Mouse (Mus musculus) intestine, embryonic 16.5 days (tissue): ENCODE data around the gene Phf13. TPM values are rescaled to one million over a fixed set of nuclear protein-coding genes. Genes with fewer than 3 reads are reported as not detected.

Experiments
- ATAC-seq: fragments of 200-750 bp; cut with Nextera tagmentation; 2 replicates; pipeline ENCODE4 v1.8.0; 2017; ENCODE audit warnings: moderate TSS enrichment, moderate library complexity
- H3K27ac ChIP-seq: fragments of 300-500 bp; sonication (generic); 2 replicates; pipeline ENCODE4 v1.5.1; 2014; ENCODE audit warnings: mild to moderate bottlenecking, low read length
- H3K27me3 ChIP-seq: fragments of 300-500 bp; sonication (generic); replicated peaks from 2 replicates; pipeline ENCODE4 v1.6.1; 2014; ENCODE audit warnings: low read length, control low read depth, mixed read lengths; ENCODE audit not compliant: control insufficient read depth, insufficient read depth
- H3K36me3 ChIP-seq: fragments of 300-500 bp; sonication (generic); 2 replicates; pipeline ENCODE4 v1.6.1; 2014; ENCODE audit warnings: low read length, control low read depth; ENCODE audit not compliant: control insufficient read depth, insufficient read depth
- H3K4me1 ChIP-seq: fragments of 300-500 bp; sonication (generic); 2 replicates; pipeline ENCODE4 v1.6.1; 2014; ENCODE audit warnings: low read length, control low read depth, mixed read lengths; ENCODE audit not compliant: control insufficient read depth, insufficient read depth
- H3K4me2 ChIP-seq: fragments of 300-500 bp; sonication (generic); 2 replicates; pipeline ENCODE4 v1.6.1; 2014; ENCODE audit warnings: low read depth, low read length, control low read depth
- H3K4me3 ChIP-seq: fragments of 300-500 bp; sonication (generic); 2 replicates; pipeline ENCODE4 v1.5.1; 2014; ENCODE audit warnings: mild to moderate bottlenecking, low read length
- H3K9ac ChIP-seq: fragments of 300-500 bp; sonication (generic); 2 replicates; pipeline ENCODE4 v1.6.1; 2014; ENCODE audit warnings: low read depth, low read length
- H3K9me3 ChIP-seq: fragments of 300-500 bp; sonication (generic); 2 replicates; pipeline ENCODE4 v1.6.1; 2016; ENCODE audit warnings: low read length, control low read depth; ENCODE audit not compliant: control insufficient read depth
- WGBS: fragments of 180-500 bp; shearing (Covaris S2); extraction: QIAGEN DNeasy Blood & Tissue Kit; methylation state at CpG from one replicate; pipeline ENCODE4 v1.1.7; 2014; 5-methylcytosine and 5-hydroxymethylcytosine counted together
- polyA plus RNA-seq: library from polyadenylated mRNA; unstranded; fragments of >200 nt; fragmentation: Nextera tagmentation; extraction: Ambion mirVana; gene quantifications from 2 replicates; pipeline ENCODE4 v1.2.1, GENCODE M21; 2015

The Phf13 gene
- polyA plus RNA-seq, 1 experiment from 2014 or later, result 16.7 TPM

GRCm38 (mm10) chr4:151968204-151968921, 27.7 kb downstream of the Phf13 start:
- Histone ChIP-seq H3K27me3 (no peaks in the 10 kb centered on the region), H3K36me3 (peaks cover 13% of the 10 kb centered on the region), H3K9ac (no peak overlapping the region), H3K4me1 (no peaks in the 10 kb centered on the region), H3K9me3 (no peaks in the 10 kb centered on the region), H3K4me3 (no peak overlapping the region), H3K27ac (no peak overlapping the region), H3K4me2 (no peak overlapping the region)
- WGBS, result 91% methylated on average over 26 of the region's 26 CpGs
- no peak for ATAC-seq

GRCm38 (mm10) chr4:151962817-151963216, 33.2 kb downstream of the Phf13 start:
- 86% methylated on average over 3 of the region's 3 CpGs for WGBS

GRCm38 (mm10) chr4:151960513-151960854, 35.6 kb downstream of the Phf13 start:
- Histone ChIP-seq H3K27ac (no peak overlapping the region; the same call in 1 of the 2 replicates), H3K36me3 (peaks cover 34% of the 10 kb centered on the region), H3K9me3 (no peaks in the 10 kb centered on the region), H3K27me3 (no peaks in the 10 kb centered on the region), H3K9ac (no peak overlapping the region), H3K4me2 (no peak overlapping the region), H3K4me3 (no peak overlapping the region), H3K4me1 (no peaks in the 10 kb centered on the region)
- 65% methylated on average over 3 of the region's 3 CpGs for WGBS
- peak; percentile 94 for ATAC-seq

More at GRCm38 (mm10) chr4:151962817-151963216, 33.2 kb downstream of the Phf13 start:
- peaks cover 29% of the 10 kb centered on the region for H3K36me3 ChIP-seq
- no peaks in the 10 kb centered on the region for H3K4me1 ChIP-seq
- H3K9ac ChIP-seq, result no peak overlapping the region
- H3K27me3 ChIP-seq, result no peaks in the 10 kb centered on the region
- H3K4me2 ChIP-seq, result no peak overlapping the region
- H3K4me3 ChIP-seq, result no peak overlapping the region
- ATAC-seq, result no peak
- H3K9me3 ChIP-seq, result no peaks in the 10 kb centered on the region
- H3K27ac ChIP-seq, result no peak overlapping the region

GRCm38 (mm10) chr4:151959849-151960512, 36.1 kb downstream of the Phf13 start:
- 87% methylated on average over 11 of the region's 11 CpGs for WGBS
- Histone ChIP-seq H3K27ac (no peak overlapping the region; the same call in 1 of the 2 replicates), H3K4me1 (no peaks in the 10 kb centered on the region), H3K9ac (no peak overlapping the region), H3K36me3 (peaks cover 33% of the 10 kb centered on the region), H3K27me3 (no peaks in the 10 kb centered on the region), H3K4me3 (no peak overlapping the region), H3K4me2 (no peak overlapping the region), H3K9me3 (no peaks in the 10 kb centered on the region)
- ATAC-seq, result peak; percentile 14; the same call in 1 of the 2 replicates

- peak; percentile 53; the same call in 1 of the 2 replicates for ATAC-seq
- H3K27ac ChIP-seq, result no peak overlapping the region
- H3K4me3 ChIP-seq, result no peak overlapping the region
- no peaks in the 10 kb centered on the region for H3K4me1 ChIP-seq
- no peak overlapping the region for H3K9ac ChIP-seq
- peaks cover 29% of the 10 kb centered on the region for H3K36me3 ChIP-seq
- H3K4me2 ChIP-seq, result no peak overlapping the region
- H3K27me3 ChIP-seq, result no peaks in the 10 kb centered on the region
- 81% methylated on average over 9 of the region's 9 CpGs for WGBS
- no peaks in the 10 kb centered on the region for H3K9me3 ChIP-seq
Observed at GRCm38 (mm10) chr4:151957584-151958315, 38.3 kb downstream of the Phf13 start.

GRCm38 (mm10) chr4:151955791-151956190, 40.3 kb downstream of the Phf13 start:
- WGBS, result 79% methylated on average over 1 of the region's 1 CpGs
- ATAC-seq, result no peak
- Histone ChIP-seq H3K9me3 (no peaks in the 10 kb centered on the region), H3K4me2 (no peak overlapping the region), H3K27me3 (no peaks in the 10 kb centered on the region), H3K27ac (no peak overlapping the region), H3K36me3 (peaks cover 24% of the 10 kb centered on the region), H3K9ac (no peak overlapping the region), H3K4me3 (no peak overlapping the region), H3K4me1 (no peaks in the 10 kb centered on the region)

- Histone ChIP-seq H3K27ac (no peak overlapping the region), H3K36me3 (peaks cover 15% of the 10 kb centered on the region; the same call in 1 of the 2 replicates), H3K4me2 (no peak overlapping the region), H3K9me3 (no peaks in the 10 kb centered on the region), H3K27me3 (no peaks in the 10 kb centered on the region), H3K9ac (no peak overlapping the region), H3K4me3 (no peak overlapping the region), H3K4me1 (no peaks in the 10 kb centered on the region)
- WGBS, result 60% methylated on average over 6 of the region's 6 CpGs
- ATAC-seq, result peak; percentile 34; the same call in 1 of the 2 replicates
Observed at GRCm38 (mm10) chr4:151953209-151953608, 42.8 kb downstream of the Phf13 start.

GRCm38 (mm10) chr4:151948497-151949471, 47.3 kb downstream of the Phf13 start:
- Histone ChIP-seq H3K4me1 (no peaks in the 10 kb centered on the region), H3K36me3 (peaks cover 8% of the 10 kb centered on the region; the same call in 1 of the 2 replicates), H3K27ac (no peak overlapping the region), H3K9ac (no peak overlapping the region), H3K4me2 (no peak overlapping the region), H3K9me3 (no peaks in the 10 kb centered on the region), H3K27me3 (no peaks in the 10 kb centered on the region), H3K4me3 (no peak overlapping the region)
- 92% methylated on average over 14 of the region's 14 CpGs for WGBS
- ATAC-seq, result peak; percentile 57; the same call in 1 of the 2 replicates
